Mouse (Mus musculus) liver, adult 2 months (tissue): ENCODE data around the gene Celf6.

ENCODE experiments used
- CTCF ChIP-seq: fragments of 200-500 bp; IDR thresholded peaks from 2 replicates; pipeline ENCODE4 v1.5.1; 2011; ENCODE audit warnings: low read depth, low read length, control low read depth
- POLR2A ChIP-seq: fragments of 200-500 bp; IDR thresholded peaks from 2 replicates; pipeline ENCODE4 v1.6.1; 2011; ENCODE audit warnings: low read length, control low read depth; ENCODE audit not compliant: insufficient read depth; ENCODE audit errors: extremely low read depth

DNA sequence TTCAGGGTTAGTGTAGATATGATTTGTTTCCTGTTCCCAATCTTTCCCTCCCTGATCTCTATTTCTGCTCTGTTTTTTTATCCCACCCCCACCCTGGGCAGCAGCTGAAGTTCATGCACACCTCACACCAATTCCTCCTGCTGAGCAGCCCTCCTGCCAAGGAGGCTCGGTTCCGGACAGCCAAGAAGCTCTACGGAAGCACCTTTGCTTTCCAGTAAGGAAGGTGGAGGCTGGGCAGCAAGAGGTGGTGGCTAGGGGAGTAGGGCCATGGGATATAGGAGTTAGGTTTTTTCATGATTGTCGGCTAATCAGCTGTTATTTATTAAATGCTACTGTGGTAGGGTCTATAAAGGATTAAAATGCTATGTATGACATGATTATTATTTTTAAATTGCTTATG lies 62.2 kb downstream of the Celf6 start:
- no peak for TF ChIP-seq CTCF
- no peak for TF ChIP-seq POLR2A
